Mouse (Mus musculus): ENCODE data around the gene Rab5b. TPM values are rescaled to one million over a fixed set of nuclear protein-coding genes. Genes with fewer than 3 reads are reported as not detected.

Gene Rab5b
- polyA plus RNA-seq, 1 experiment from 2014 or later: 61.6 TPM

GRCm38 (mm10) chr10:128656731-128657130 lies 39.3 kb downstream of the Rab5b start:
- ATAC-seq: no peak; the same call in 1 of the 2 replicates
- no peak overlapping the region for H3K4me3 ChIP-seq (ENCODE audit: low read length)
- H3K27ac ChIP-seq (ENCODE audit: low read length): no peak overlapping the region
- WGBS: 54% methylated on average over 1 of the region's 1 CpGs
- no peaks in the 10 kb centered on the region for H3K9me3 ChIP-seq (ENCODE audit: control insufficient read depth, low read length)
- no peak overlapping the region for H3K9ac ChIP-seq (ENCODE audit: low read depth, low read length)
- peaks cover 6% of the 10 kb centered on the region; the same call in 1 of the 2 replicates for H3K4me1 ChIP-seq (ENCODE audit: control insufficient read depth, insufficient read depth, low read length)
- H3K27me3 ChIP-seq (replicated peaks; ENCODE audit: control insufficient read depth, insufficient read depth, low read length): no peaks in the 10 kb centered on the region
- no peak overlapping the region for H3K4me2 ChIP-seq (ENCODE audit: low read depth, low read length)
- H3K36me3 ChIP-seq (ENCODE audit: control insufficient read depth, insufficient read depth, low read length): no peaks in the 10 kb centered on the region

- ATAC-seq: 0 out of 2 replicates have a peak, but pooled peaks have one; percentile 40
- H3K4me1 ChIP-seq (ENCODE audit: control insufficient read depth, insufficient read depth, low read length): peaks cover 6% of the 10 kb centered on the region; the same call in 1 of the 2 replicates
Observed at GRCm38 (mm10) chr10:128655254-128655653, 40.8 kb downstream of the Rab5b start.

GRCm38 (mm10) chr10:128653866-128654265 lies 42.2 kb downstream of the Rab5b start:
- Histone ChIP-seq H3K4me2 (ENCODE audit: low read depth, low read length) (no peak overlapping the region), H3K27ac (ENCODE audit: low read length) (no peak overlapping the region), H3K9me3 (ENCODE audit: control insufficient read depth, low read length) (no peaks in the 10 kb centered on the region), H3K36me3 (ENCODE audit: control insufficient read depth, insufficient read depth, low read length) (no peaks in the 10 kb centered on the region), H3K4me3 (ENCODE audit: low read length) (no peak overlapping the region), H3K9ac (ENCODE audit: low read depth, low read length) (no peak overlapping the region), H3K4me1 (ENCODE audit: control insufficient read depth, insufficient read depth, low read length) (peaks cover 6% of the 10 kb centered on the region; the same call in 1 of the 2 replicates), H3K27me3 (replicated peaks; ENCODE audit: control insufficient read depth, insufficient read depth, low read length) (no peaks in the 10 kb centered on the region)
- no peak for ATAC-seq
- WGBS: 73% methylated on average over 4 of the region's 4 CpGs

More at GRCm38 (mm10) chr10:128655254-128655653, 40.8 kb downstream of the Rab5b start:
- 55% methylated on average over 3 of the region's 3 CpGs for WGBS
- Histone ChIP-seq H3K9me3 (ENCODE audit: control insufficient read depth, low read length) (no peaks in the 10 kb centered on the region), H3K27ac (ENCODE audit: low read length) (no peak overlapping the region), H3K4me3 (ENCODE audit: low read length) (no peak overlapping the region), H3K27me3 (replicated peaks; ENCODE audit: control insufficient read depth, insufficient read depth, low read length) (no peaks in the 10 kb centered on the region), H3K4me2 (ENCODE audit: low read depth, low read length) (no peak overlapping the region), H3K9ac (ENCODE audit: low read depth, low read length) (no peak overlapping the region), H3K36me3 (ENCODE audit: control insufficient read depth, insufficient read depth, low read length) (no peaks in the 10 kb centered on the region)

GRCm38 (mm10) chr10:128646139-128647089 lies 49.6 kb downstream of the Rab5b start:
- Histone ChIP-seq H3K27me3 (replicated peaks; ENCODE audit: control insufficient read depth, insufficient read depth, low read length) (no peaks in the 10 kb centered on the region), H3K36me3 (ENCODE audit: control insufficient read depth, insufficient read depth, low read length) (no peaks in the 10 kb centered on the region), H3K27ac (ENCODE audit: low read length) (no peak overlapping the region), H3K4me1 (ENCODE audit: control insufficient read depth, insufficient read depth, low read length) (peaks cover 7% of the 10 kb centered on the region), H3K4me3 (ENCODE audit: low read length) (peak overlapping the region; percentile 56), H3K9ac (ENCODE audit: low read depth, low read length) (peak overlapping the region; percentile 43; the same call in 1 of the 2 replicates), H3K4me2 (ENCODE audit: low read depth, low read length) (peak overlapping the region; percentile 92), H3K9me3 (ENCODE audit: control insufficient read depth, low read length) (no peaks in the 10 kb centered on the region)
- 6% methylated on average over 11 of the region's 13 CpGs for WGBS
- peak; percentile 75 for ATAC-seq

- ATAC-seq: peak; percentile 73
- WGBS: 9% methylated on average over 35 of the region's 36 CpGs
- H3K9ac ChIP-seq (ENCODE audit: low read depth, low read length): peak within 1 kb of the TSS; percentile 74
Observed at GRCm38 (mm10) chr10:128645111-128646011, 50.7 kb downstream of the Rab5b start, which contains the start of gene Ikzf4. Gene Ikzf4 (minus strand): TSS chr10:128645991.

GRCm38 (mm10) chr10:128642749-128643148 lies 53.3 kb downstream of the Rab5b start:
- Histone ChIP-seq H3K4me2 (ENCODE audit: low read depth, low read length) (no peak overlapping the region), H3K9ac (ENCODE audit: low read depth, low read length) (no peak overlapping the region), H3K27me3 (replicated peaks; ENCODE audit: control insufficient read depth, insufficient read depth, low read length) (no peaks in the 10 kb centered on the region), H3K27ac (ENCODE audit: low read length) (no peak overlapping the region), H3K4me1 (ENCODE audit: control insufficient read depth, insufficient read depth, low read length) (peaks cover 7% of the 10 kb centered on the region), H3K36me3 (ENCODE audit: control insufficient read depth, insufficient read depth, low read length) (no peaks in the 10 kb centered on the region), H3K4me3 (ENCODE audit: low read length) (no peak overlapping the region), H3K9me3 (ENCODE audit: control insufficient read depth, low read length) (no peaks in the 10 kb centered on the region)
- no peak for ATAC-seq
- WGBS: 89% methylated on average over 6 of the region's 6 CpGs

More at GRCm38 (mm10) chr10:128645111-128646011, 50.7 kb downstream of the Rab5b start, which contains the start of gene Ikzf4:
- no peaks in the 10 kb centered on the region for H3K36me3 ChIP-seq (ENCODE audit: control insufficient read depth, insufficient read depth, low read length)
- H3K27me3 ChIP-seq (replicated peaks; ENCODE audit: control insufficient read depth, insufficient read depth, low read length): no peaks in the 10 kb centered on the region
- no peaks in the 10 kb centered on the region for H3K9me3 ChIP-seq (ENCODE audit: control insufficient read depth, low read length)
- peak within 1 kb of the TSS; percentile 51; the same call in 1 of the 2 replicates for H3K27ac ChIP-seq (ENCODE audit: low read length)
- H3K4me3 ChIP-seq (ENCODE audit: low read length): peak within 1 kb of the TSS; percentile 56
- H3K4me2 ChIP-seq (ENCODE audit: low read depth, low read length): peak within 1 kb of the TSS; percentile 92
- H3K4me1 ChIP-seq (ENCODE audit: control insufficient read depth, insufficient read depth, low read length): peaks cover 7% of the 10 kb centered on the region

- no peak overlapping the region for H3K27ac ChIP-seq (ENCODE audit: low read length)
- no peak overlapping the region for H3K4me2 ChIP-seq (ENCODE audit: low read depth, low read length)
- no peak overlapping the region for H3K9ac ChIP-seq (ENCODE audit: low read depth, low read length)
- no peak overlapping the region for H3K4me3 ChIP-seq (ENCODE audit: low read length)
- H3K9me3 ChIP-seq (ENCODE audit: control insufficient read depth, low read length): no peaks in the 10 kb centered on the region
- no peaks in the 10 kb centered on the region for H3K27me3 ChIP-seq (replicated peaks; ENCODE audit: control insufficient read depth, insufficient read depth, low read length)
- no peak for ATAC-seq
- 79% methylated on average over 7 of the region's 7 CpGs for whole genome bisulfite sequencing
- H3K36me3 ChIP-seq (ENCODE audit: control insufficient read depth, insufficient read depth, low read length): no peaks in the 10 kb centered on the region
- peaks cover 7% of the 10 kb centered on the region for H3K4me1 ChIP-seq (ENCODE audit: control insufficient read depth, insufficient read depth, low read length)
Observed at GRCm38 (mm10) chr10:128641871-128642270, 54.2 kb downstream of the Rab5b start.

GRCm38 (mm10) chr10:128640891-128641290 lies 55.2 kb downstream of the Rab5b start:
- ATAC-seq: no peak
- no peaks in the 10 kb centered on the region for H3K27me3 ChIP-seq (replicated peaks; ENCODE audit: control insufficient read depth, insufficient read depth, low read length)
- no peaks in the 10 kb centered on the region for H3K9me3 ChIP-seq (ENCODE audit: control insufficient read depth, low read length)
- 93% methylated on average over 15 of the region's 15 CpGs for WGBS
- 0 out of 2 replicates have a peak, but pooled peaks cover 2% of the 10 kb centered on the region for H3K4me1 ChIP-seq (ENCODE audit: control insufficient read depth, insufficient read depth, low read length)
- H3K4me2 ChIP-seq (ENCODE audit: low read depth, low read length): no peak overlapping the region
- no peaks in the 10 kb centered on the region for H3K36me3 ChIP-seq (ENCODE audit: control insufficient read depth, insufficient read depth, low read length)
- no peak overlapping the region for H3K9ac ChIP-seq (ENCODE audit: low read depth, low read length)
- H3K27ac ChIP-seq (ENCODE audit: low read length): no peak overlapping the region
- H3K4me3 ChIP-seq (ENCODE audit: low read length): no peak overlapping the region

- H3K9me3 ChIP-seq (ENCODE audit: control insufficient read depth, low read length): no peaks in the 10 kb centered on the region
- no peaks in the 10 kb centered on the region for H3K27me3 ChIP-seq (replicated peaks; ENCODE audit: control insufficient read depth, insufficient read depth, low read length)
- H3K4me1 ChIP-seq (ENCODE audit: control insufficient read depth, insufficient read depth, low read length): no peaks in the 10 kb centered on the region
- H3K9ac ChIP-seq (ENCODE audit: low read depth, low read length): no peak overlapping the region
- no peak overlapping the region for H3K4me2 ChIP-seq (ENCODE audit: low read depth, low read length)
- no peak; the same call in 1 of the 2 replicates for ATAC-seq
- H3K4me3 ChIP-seq (ENCODE audit: low read length): no peak overlapping the region
- no peak overlapping the region for H3K27ac ChIP-seq (ENCODE audit: low read length)
- WGBS: 88% methylated on average over 14 of the region's 14 CpGs
- no peaks in the 10 kb centered on the region for H3K36me3 ChIP-seq (ENCODE audit: control insufficient read depth, insufficient read depth, low read length)
Observed at GRCm38 (mm10) chr10:128639999-128640398, 56.1 kb downstream of the Rab5b start.

Measured in intestine, embryonic 16.5 days (tissue).